Mouse (Mus musculus) induced T-regulatory cell, adult 2 months (primary cell): ENCODE measurements at regions not wholly inside any gene's neighbourhood (a gene's known extent, or its start where the extent isn't known, plus 50 kb on each side); places are given as distances from the start of the nearest gene placed in this dataset.

Experiments used
- DNase-seq: peaks from one replicate; pipeline ENCODE4 v3.0.0-alpha.2; 2012; ENCODE audit warnings: low read depth

DNA sequence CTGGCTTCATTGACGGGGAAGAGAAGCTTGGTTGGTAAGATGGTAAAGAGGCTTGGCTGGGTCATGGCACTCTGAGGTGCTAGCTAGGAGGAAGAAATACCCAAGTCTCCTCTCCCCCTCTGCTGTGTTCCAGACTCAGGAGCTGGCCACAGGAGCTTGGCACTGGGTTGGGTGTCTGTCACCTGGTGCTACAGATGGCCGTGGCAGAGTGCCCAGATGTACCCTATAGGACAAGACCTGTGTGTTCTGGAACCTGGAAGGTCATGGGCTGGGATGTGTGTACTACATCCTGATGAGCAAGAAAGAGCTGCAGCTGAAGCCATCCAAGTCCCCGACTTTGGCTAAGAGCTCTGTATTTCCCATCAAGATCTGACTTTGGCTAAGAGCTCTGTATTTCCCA lies 72.4 kb downstream of the Nupl2 start:
- no peak for DNase-seq

DNA sequence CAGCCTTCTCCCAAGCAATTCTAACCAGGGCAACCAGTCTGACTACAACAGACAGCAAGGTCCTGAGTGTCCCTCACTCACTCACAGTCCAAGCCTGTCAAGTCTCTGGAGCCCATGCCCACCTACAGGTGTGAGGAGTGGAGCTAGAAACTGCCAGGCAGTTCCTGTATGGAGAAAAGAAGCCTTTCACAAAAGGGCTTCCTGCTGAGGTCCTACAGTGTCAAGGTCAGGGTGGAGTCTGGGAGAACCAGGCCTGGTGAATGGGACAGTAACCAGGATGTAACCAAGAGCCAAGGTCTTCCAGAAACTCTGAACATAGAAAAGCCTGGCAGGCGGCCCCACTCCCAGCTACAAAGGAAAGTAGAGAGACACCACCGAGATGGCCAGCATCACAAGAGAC lies 74.2 kb downstream of the Nupl2 start:
- no peak for DNase-seq

DNA sequence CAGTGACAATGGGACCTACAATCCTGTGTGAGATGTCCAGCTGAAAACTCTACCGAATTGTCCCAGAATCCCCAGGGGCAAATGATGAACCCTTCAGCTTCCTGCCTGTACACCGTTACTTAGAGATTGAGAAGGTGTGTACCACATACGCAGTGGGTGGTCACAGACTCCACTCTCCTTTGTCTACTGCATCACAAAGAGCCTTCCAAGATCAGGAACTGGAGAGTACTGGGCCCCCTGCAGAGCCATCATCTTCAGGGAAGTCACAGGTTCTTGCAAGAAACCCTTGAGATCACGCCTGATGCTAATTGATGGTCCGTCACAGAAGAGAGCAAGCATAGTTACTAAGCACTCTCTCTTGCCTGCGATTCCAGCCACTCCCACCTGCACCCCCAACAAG lies 79.4 kb downstream of the Nupl2 start:
- no peak for DNase-seq

DNA sequence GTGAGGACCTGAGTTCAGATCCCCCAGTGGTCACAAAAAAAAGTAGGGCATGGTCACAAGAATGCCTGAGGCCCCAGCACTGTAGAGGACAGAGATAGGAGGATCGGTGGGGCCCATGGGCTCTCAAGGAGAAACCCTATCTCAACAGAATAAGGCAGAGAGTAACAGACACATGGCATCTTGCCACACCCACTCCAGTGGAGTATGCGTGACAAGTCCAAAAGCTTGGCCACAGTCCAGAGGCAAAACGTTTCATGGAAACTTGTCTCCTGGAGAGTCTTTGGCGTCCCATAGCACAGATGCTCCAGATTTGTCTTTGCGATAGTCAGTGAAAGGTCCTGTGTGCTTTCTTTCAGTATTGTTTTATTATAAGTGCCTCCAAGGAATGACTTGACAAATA lies 90.7 kb downstream of the Nupl2 start:
- no peak for DNase-seq

DNA sequence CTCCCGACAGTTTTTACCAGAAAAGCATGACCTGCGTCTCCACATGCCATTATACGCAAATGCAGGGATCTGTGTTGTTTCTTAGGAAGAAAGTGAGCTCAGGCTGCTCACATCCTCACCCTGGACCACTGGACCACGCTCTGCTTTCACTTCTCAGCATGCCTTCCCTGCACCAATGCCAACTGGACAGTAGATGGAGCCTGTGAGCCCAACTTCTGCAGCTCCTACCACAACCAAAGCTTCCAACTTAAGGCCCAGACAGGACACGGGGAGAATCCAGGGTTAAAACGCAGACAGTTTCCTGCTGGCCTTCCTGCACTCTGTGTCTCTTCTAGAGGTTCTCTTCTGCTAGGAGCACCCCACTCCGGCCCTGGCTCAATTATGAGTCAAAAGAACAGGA lies 90.3 kb downstream of the Kcnh2 start:
- peak; percentile 87 for DNase-seq

DNA sequence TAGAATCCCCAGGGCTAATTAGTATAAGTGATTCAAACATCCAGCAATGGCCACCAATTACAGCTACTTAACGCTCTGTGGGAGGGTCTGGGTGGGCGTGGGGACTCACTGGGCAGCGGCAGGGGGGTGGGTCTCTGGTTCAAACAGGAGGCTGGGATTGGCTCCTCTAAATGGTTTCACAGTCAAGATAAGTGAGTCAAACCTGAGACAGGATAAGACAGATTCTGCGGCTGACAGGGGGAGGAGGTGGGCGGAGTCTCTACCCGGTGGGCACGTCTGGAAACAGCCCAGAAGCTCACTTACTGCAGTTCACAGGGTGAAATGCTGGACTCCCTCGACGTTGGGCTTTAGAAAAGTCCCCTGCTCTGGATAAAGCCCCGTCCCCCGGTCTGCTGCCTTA lies 89.3 kb downstream of the Kcnh2 start:
- peak; percentile 64 for DNase-seq

DNA sequence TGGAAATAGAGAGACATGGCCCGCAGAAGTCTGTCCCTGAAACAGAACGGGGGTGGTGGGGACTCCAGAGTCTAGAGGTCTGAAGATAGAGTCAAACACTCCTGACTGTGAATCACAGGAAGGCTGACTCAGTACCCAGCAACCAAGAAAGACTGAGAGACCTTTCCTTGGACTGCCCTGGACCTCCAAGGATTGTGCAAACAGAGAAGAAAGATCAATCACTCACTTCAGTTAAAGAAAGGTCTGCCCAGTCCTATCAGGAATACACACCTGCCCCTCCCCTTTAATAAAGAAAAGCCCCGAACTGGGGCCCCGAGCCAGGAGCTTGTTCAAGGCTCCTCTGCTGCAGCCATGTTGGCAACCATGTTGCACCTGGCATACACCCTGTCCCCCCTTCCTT lies 87.3 kb downstream of the Kcnh2 start:
- DNase-seq = no peak

DNA sequence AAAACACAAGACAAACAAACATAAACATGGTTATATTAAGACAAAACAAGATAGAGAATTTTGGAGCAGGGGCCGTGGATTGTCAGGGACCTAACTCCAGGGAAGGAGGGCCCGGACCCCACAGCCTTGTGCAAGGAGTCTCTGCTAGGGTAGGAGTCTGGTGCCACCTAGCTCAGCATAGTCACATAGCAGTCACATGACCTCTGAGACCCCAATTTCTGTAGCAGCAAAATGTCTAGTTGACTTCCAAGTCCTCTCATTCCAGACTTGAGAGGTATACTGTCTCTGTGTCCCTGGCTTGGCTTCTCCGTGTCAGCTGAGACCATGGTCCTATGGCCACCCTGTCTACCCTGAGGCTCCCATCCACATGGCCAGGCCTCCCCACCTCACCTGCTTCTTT lies 86.0 kb downstream of the Kcnh2 start:
- DNase-seq = no peak

DNA sequence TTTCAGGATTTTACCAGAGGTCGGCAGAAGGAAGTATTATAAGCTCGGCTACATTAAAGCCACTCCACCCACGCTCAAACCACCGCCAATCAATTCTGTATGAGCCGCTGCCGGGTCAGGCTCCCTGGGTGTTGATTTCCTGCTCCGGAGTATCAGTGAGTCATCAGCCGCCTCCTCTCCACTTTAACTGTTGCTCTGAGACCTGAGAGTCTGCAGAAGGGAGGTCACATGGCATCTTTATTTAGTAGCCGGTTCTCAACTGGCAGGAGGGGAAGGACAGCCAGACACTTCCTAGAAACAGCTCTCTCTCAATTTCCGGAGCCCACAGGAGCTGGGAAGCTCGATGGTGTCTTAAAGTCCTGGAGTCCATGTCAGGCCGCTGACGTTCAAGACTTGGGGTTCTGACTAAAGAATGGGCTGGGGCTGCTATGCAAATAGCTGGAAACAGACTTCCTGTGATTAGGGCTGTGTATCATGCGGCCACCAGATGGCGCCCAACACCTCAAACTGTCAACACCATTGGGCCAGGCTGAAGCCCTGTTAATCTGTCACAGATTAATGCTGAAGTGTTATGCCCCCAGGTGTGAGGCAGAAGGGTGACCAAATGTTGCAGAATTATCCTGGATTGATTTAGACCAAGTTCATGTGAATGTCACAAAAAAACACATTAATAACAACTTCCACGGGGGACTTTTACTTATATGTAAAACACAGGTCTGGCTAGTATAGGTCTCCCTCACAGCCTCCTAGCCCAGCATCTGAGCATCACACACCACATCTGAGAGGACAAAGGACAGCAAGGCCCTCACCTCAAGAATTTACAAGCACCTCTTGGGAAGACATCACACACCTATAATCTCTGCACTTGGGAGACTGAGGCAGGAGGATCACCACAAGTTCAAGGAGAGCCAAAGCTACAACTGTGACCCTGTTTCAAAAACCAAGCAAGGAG lies 84.8 kb downstream of the Kcnh2 start:
- peak; percentile 98 for DNase-seq
